Comparison of ENCODE assay signal across 8 mouse cellular contexts in genomic region chr6:145746921-145747670, GRCm38 (mm10). TPM values are rescaled to one million over a fixed set of nuclear protein-coding genes. Genes with fewer than 3 reads are reported as not detected.
DNase-seq lines count a peak whose midpoint lies in the region; ATAC-seq lines count a peak whose summit lies in the region.

No protein-coding gene starts in this region.

- ATAC-seq in heart, embryonic 14.5 days (ENCODE audit: insufficient number of reproducible peaks, insufficient read depth, low FRiP score, low read depth): no peak
- peak; percentile 4 for ATAC-seq in midbrain, embryonic 11.5 days (ENCODE audit: low FRiP score)

- under 1% methylated on average over 55 of the region's 55 CpGs for WGBS in embryonic facial prominence, embryonic 10.5 days
- under 1% methylated on average over 50 of the region's 55 CpGs for WGBS in heart, embryonic 14.5 days
- under 1% methylated on average over 55 of the region's 55 CpGs for WGBS in limb, embryonic 10.5 days
- under 1% methylated on average over 54 of the region's 55 CpGs for WGBS in midbrain, embryonic 11.5 days

- peak overlapping the region; percentile 90 for H3K27ac ChIP-seq in embryonic facial prominence, embryonic 10.5 days (replicated peaks)
- peak overlapping the region; percentile 93 to 98 for H3K27ac ChIP-seq in heart, embryonic 14.5 days (replicated peaks in 1 of 2; ENCODE audit: control insufficient read depth in 1 of 2, insufficient read depth in 1 of 2, low read depth in 2 of 2, low read length in 2 of 2)
- peak overlapping the region; percentile 95 for H3K27ac ChIP-seq in limb, embryonic 10.5 days
- H3K27ac ChIP-seq in midbrain, embryonic 11.5 days (ENCODE audit: low read depth, low read length): peak overlapping the region; percentile 37

- peak overlapping the region; percentile 77 for H3K4me3 ChIP-seq in embryonic facial prominence, embryonic 10.5 days
- peak overlapping the region; percentile 85 to 91 for H3K4me3 ChIP-seq in heart, embryonic 14.5 days (ENCODE audit: control insufficient read depth in 1 of 2, insufficient read depth in 1 of 2, low read depth in 1 of 2, low read length in 2 of 2)
- H3K4me3 ChIP-seq in limb, embryonic 10.5 days: peak overlapping the region; percentile 81
- H3K4me3 ChIP-seq in midbrain, embryonic 11.5 days (ENCODE audit: low read depth, low read length): peak overlapping the region; percentile 58

- H3K4me2 ChIP-seq in heart, embryonic 14.5 days (ENCODE audit: low read length): peak overlapping the region; percentile 78
- H3K4me2 ChIP-seq in midbrain, embryonic 11.5 days: peak overlapping the region; percentile 54

- H3K27me3 ChIP-seq in embryonic facial prominence, embryonic 10.5 days (replicated peaks; ENCODE audit: low read depth, poor library complexity, severe bottlenecking): peaks cover 5% of the 10 kb centered on the region
- H3K27me3 ChIP-seq in heart, embryonic 14.5 days (ENCODE audit: control insufficient read depth, insufficient read depth, low read length): no peaks in the 10 kb centered on the region
- no peaks in the 10 kb centered on the region for H3K27me3 ChIP-seq in limb, embryonic 10.5 days (ENCODE audit: low read depth, poor library complexity, severe bottlenecking)
- H3K27me3 ChIP-seq in midbrain, embryonic 11.5 days (ENCODE audit: control insufficient read depth, insufficient read depth, low read length): no peaks in the 10 kb centered on the region

- DNase-seq in cerebellum, adult 11 months: peak; percentile 31
- DNase-seq in cerebellum, adult 9-10 months: no peak
- peak; percentile 52 for DNase-seq in MN1 (ENCODE audit: low spot score)
- DNase-seq in embryonic facial prominence, embryonic 10.5 days (ENCODE audit: low spot score): peak; percentile 71
- peak; percentile 80 for DNase-seq in limb, embryonic 10.5 days (ENCODE audit: low spot score)
- peak; percentile 95 for DNase-seq in midbrain, embryonic 11.5 days (ENCODE audit: low spot score, missing footprints)
- DNase-seq in testis, postnatal 10 days (ENCODE audit: low spot score): peak; percentile 76

- peaks cover 24% of the 10 kb centered on the region for H3K4me1 ChIP-seq in embryonic facial prominence, embryonic 10.5 days
- peaks cover 3 to 37% of the 10 kb centered on the region in 2 experiments; a peak in 3 of 4 replicates for H3K4me1 ChIP-seq in heart, embryonic 14.5 days (ENCODE audit: control insufficient read depth in 2 of 2, insufficient read depth in 2 of 2, low read length in 2 of 2)
- peaks cover 19% of the 10 kb centered on the region for H3K4me1 ChIP-seq in limb, embryonic 10.5 days
- H3K4me1 ChIP-seq in midbrain, embryonic 11.5 days (ENCODE audit: control insufficient read depth, insufficient read depth, low read length): peaks cover 7% of the 10 kb centered on the region; the same call in 1 of the 2 replicates

- no peaks in the 10 kb centered on the region for H3K9me3 ChIP-seq in embryonic facial prominence, embryonic 10.5 days
- H3K9me3 ChIP-seq in heart, embryonic 14.5 days (ENCODE audit: control insufficient read depth, low read length): no peaks in the 10 kb centered on the region
- no peaks in the 10 kb centered on the region for H3K9me3 ChIP-seq in limb, embryonic 10.5 days (replicated peaks)
- H3K9me3 ChIP-seq in midbrain, embryonic 11.5 days (ENCODE audit: control insufficient read depth, low read length): no peaks in the 10 kb centered on the region

- peak overlapping the region; percentile 94 for H3K9ac ChIP-seq in heart, embryonic 14.5 days (ENCODE audit: low read length)
- H3K9ac ChIP-seq in midbrain, embryonic 11.5 days (ENCODE audit: low read length): peak overlapping the region; percentile 70

- peaks cover 11% of the 10 kb centered on the region for H3K36me3 ChIP-seq in embryonic facial prominence, embryonic 10.5 days (replicated peaks)
- peaks cover 13% of the 10 kb centered on the region for H3K36me3 ChIP-seq in heart, embryonic 14.5 days (ENCODE audit: control insufficient read depth, insufficient read depth, low read length)
- H3K36me3 ChIP-seq in limb, embryonic 10.5 days: peaks cover 11% of the 10 kb centered on the region
- no peaks in the 10 kb centered on the region for H3K36me3 ChIP-seq in midbrain, embryonic 11.5 days (ENCODE audit: control insufficient read depth, insufficient read depth, low read length)

RNA-seq across cellular contexts. Expression of gene Rassf8, which starts 0.5 kb away (rescaled TPM):
- polyA plus RNA-seq in embryonic facial prominence, embryonic 10.5 days (2016; fragmentation: Nextera tagmentation; extraction: Ambion mirVana): 3.5 and 3.7 TPM in 2 replicates
- 12.7 and 15.7 TPM in 2 replicates for polyA plus RNA-seq in heart, embryonic 14.5 days (2014; fragmentation: Nextera tagmentation; extraction: Ambion mirVana)
- 3.9 and 6.4 TPM in 2 replicates for polyA plus RNA-seq in limb, embryonic 10.5 days (2016; fragmentation: Nextera tagmentation; extraction: Ambion mirVana)
- 3.8 TPM in 2 replicates for polyA plus RNA-seq in midbrain, embryonic 11.5 days (2014; fragmentation: Nextera tagmentation; extraction: Ambion mirVana)

Comparison
In these comparisons a context has a peak if more than half of its experiments do, and no peak if none do; other contexts are left out.
1. H3K27ac ChIP-seq: peak in every context shown above with its lines; median percentile 96 in heart, embryonic 14.5 days; 95 in limb, embryonic 10.5 days; 90 in embryonic facial prominence, embryonic 10.5 days; 37 in midbrain, embryonic 11.5 days.